Mouse (Mus musculus): ENCODE measurements around the gene Eps8.
"Not testable (repeated sequence)": the region's sequence is repeated elsewhere in the genome, so short reads cannot be mapped to it uniquely, and the experiment has no call there.

Gene Eps8

GRCm38 (mm10) chr6:137482891-137483290 lies 171.8 kb downstream of the Eps8 start:
- DNase-seq (ENCODE audit: low read depth, low spot score), result no peak

- DNase-seq (ENCODE audit: low read depth, low spot score), result not testable (repeated sequence)
Measured at GRCm38 (mm10) chr6:137475695-137476094, 179.0 kb downstream of the Eps8 start.

- no peak for DNase-seq (ENCODE audit: low read depth, low spot score)
Measured at GRCm38 (mm10) chr6:137473433-137473832, 181.2 kb downstream of the Eps8 start.

DNA sequence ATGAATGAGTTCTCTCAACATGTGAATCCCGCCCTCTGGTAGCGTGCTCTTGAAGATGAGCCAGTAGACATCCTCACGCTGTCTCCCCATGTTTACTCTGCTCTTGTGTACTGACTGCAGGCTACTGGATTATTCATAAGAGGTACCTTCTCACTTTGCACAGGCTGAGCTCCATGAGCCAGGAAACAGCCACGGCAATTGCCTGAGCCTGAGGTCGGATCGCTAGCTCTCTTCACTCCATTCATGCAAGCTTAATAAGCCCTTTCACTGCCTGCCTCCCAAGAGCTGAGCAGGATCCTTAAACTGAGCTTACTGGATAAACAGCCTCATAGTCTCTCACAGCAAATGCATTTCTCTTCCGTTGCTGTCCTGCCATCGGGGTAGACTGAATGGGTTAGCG lies 182.5 kb downstream of the Eps8 start:
- DNase-seq (ENCODE audit: low read depth, low spot score), result no peak

- DNase-seq (ENCODE audit: low read depth, low spot score), result no peak
Measured at GRCm38 (mm10) chr6:137470901-137471598, 183.6 kb downstream of the Eps8 start.

DNA sequence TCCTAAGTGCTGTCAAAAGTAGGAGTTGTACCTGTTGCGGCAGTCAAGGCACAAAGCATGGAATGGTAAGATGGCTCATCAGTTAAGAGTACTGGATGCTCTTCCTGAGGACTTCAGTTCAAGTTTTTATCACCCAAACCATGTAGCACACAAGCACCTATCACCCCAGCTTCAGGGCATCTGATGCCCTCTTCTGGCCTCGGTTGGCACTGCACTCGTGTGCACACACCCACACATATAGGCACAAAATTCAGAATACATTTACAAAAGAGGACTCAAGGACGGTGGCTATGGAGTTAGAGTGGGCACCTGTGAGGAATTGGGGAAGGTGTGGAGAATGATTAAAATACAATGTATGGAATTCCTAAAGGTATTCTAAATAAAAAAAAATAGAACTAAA lies 185.1 kb downstream of the Eps8 start:
- DNase-seq (ENCODE audit: low read depth, low spot score), result peak; percentile 50

- no peak for DNase-seq (ENCODE audit: low read depth, low spot score)
Measured at GRCm38 (mm10) chr6:137467696-137468095, 187.0 kb downstream of the Eps8 start.

DNA sequence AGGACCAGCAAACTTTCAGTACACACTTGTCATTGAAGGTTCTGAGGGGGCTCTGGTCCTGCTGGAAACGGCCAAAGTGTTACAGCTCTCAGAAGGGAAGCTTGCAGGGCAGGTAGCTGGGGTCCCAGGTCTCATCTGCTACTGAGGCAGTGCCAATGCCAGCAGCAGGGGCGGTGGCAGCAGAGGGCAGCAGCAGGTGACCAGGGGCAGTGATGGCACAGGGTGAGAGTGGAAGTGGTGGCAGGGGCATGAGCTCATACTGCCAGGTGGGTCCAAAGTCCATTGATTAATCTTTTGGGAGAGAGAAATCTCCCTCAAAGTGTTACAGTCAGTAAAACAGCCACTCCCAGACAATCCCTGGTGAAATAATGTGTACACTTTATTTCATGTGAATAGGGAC lies 188.4 kb downstream of the Eps8 start:
- no peak for DNase-seq (ENCODE audit: low read depth, low spot score)

DNA sequence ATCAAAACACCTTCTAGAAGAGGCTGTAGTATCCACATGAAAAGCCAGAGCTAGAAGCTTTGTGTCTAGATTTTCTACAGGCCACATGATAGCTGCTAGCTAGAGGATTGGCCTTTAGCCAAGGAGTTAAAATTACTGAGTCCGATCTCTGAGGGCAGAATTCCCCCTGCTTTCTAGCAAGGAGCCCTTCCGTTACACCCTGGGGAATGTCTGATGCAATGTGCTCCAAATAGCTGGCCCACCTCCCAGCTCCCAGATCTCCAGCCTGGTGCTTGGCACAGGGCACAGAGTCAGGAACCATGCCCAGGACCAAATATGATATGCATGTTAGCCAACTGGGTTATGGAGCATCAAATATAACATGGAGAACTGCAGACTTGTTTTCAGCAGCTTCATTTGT lies 189.4 kb downstream of the Eps8 start:
- DNase-seq (ENCODE audit: low read depth, low spot score), result no peak

GRCm38 (mm10) chr6:137463771-137464170 lies 190.9 kb downstream of the Eps8 start:
- DNase-seq (ENCODE audit: low read depth, low spot score), result no peak

DNA sequence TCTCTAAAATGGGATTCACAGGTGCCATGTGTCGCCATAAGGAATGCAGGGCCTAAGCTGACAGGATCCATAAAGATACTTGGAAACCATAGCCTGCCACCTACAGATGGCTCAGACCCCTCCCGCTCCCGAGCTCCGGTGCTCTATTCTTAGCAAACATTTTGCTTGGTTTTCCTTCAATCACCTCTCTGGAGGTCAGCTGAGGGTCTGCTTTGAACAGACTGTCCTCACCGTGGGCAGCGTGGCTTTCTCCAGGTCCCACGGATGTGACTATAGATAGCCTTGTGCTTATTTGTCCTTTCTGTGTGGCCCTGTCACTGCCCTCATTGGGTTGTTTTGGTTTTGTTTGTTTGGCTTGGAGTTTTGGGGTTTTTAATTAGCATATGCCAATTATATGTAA lies 196.5 kb downstream of the Eps8 start:
- DNase-seq (ENCODE audit: low read depth, low spot score), result no peak

DNA sequence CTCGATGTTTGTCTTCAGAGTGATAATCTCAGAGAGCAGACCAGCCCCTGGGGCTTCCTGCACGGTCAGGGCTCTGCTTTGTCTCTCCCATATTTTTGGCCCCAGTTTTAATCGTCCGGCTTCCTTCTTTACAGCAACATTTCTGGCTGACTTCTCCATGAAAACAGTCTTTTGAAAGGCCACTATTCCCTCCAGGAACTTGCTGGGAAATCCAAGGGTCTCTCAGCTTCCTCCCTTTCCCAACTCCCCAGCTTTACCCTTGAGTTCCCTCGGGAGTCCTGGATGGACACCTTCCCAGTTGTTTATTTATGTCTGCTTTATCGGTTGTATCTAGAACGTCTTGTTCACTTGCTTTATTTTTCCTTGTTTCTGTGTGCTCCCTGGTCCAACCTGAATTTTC lies 197.5 kb downstream of the Eps8 start:
- no peak for DNase-seq (ENCODE audit: low read depth, low spot score)

GRCm38 (mm10) chr6:137456064-137456463 lies 198.6 kb downstream of the Eps8 start:
- no peak for DNase-seq (ENCODE audit: low read depth, low spot score)

DNA sequence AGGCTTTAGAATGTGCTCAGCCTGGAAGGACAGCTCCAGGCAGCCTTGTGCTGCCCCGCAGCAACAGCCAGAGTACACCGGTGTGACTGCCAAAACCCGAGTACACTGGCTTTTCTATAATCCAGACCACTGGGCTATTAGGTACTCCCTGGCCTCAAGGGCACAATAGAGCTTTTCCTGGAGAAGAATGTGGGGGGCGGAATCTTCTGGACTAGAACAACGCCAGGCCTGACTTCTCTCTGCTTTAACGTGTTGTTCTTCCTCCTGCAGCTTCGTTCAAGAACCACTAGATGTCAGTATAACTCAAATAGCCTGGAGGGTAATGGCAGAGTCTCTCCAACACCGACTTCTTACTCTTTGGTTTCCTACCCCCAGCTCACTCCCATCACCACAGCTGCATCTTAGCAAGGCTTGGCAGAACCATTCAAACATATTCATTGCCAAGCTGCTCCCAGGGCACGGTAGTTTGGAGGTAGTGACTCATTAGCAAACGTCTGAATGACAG lies 199.1 kb downstream of the Eps8 start:
- peak; percentile 82 for DNase-seq (ENCODE audit: low read depth, low spot score)

GRCm38 (mm10) chr6:137446116-137446515 lies 208.6 kb downstream of the Eps8 start:
- not testable (repeated sequence) for DNase-seq (ENCODE audit: low read depth, low spot score)

- no peak for DNase-seq (ENCODE audit: low read depth, low spot score)
Measured at GRCm38 (mm10) chr6:137443089-137443488, 211.6 kb downstream of the Eps8 start.

GRCm38 (mm10) chr6:137440559-137441486 lies 213.9 kb downstream of the Eps8 start:
- peak; percentile 10 for DNase-seq (ENCODE audit: low read depth, low spot score)

- DNase-seq (ENCODE audit: low read depth, low spot score), result peak; percentile 17
Measured at GRCm38 (mm10) chr6:137437902-137438580, 216.6 kb downstream of the Eps8 start.

DNA sequence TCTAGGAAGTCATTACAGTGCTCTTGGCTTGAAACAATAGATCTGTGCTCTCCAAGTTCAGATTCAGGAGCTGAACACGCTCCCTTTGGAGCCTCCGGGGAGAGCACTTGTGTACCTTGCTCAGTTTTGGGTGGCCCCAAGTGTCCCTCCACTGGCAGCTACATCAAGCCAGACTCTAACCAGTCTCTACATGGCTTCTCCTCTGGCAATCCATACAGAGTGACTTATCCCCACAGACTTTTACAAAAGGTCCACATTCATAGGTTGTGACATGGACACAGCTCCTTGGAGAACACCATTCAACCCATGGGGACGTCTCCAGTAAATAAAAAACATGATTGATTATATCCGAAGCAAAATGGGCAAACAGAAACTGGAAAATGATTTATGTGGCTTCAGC lies 217.2 kb downstream of the Eps8 start:
- no peak for DNase-seq (ENCODE audit: low read depth, low spot score)

GRCm38 (mm10) chr6:137433521-137434137 lies 221.0 kb downstream of the Eps8 start:
- DNase-seq (ENCODE audit: low read depth, low spot score), result no peak
